Mouse (Mus musculus): ENCODE measurements around the gene Cd300lg. TPM values are rescaled to one million over a fixed set of nuclear protein-coding genes. Genes with fewer than 3 reads are reported as not detected.

Gene Cd300lg
- polyA plus RNA-seq, 1 experiment = 18.3 TPM

DNA sequence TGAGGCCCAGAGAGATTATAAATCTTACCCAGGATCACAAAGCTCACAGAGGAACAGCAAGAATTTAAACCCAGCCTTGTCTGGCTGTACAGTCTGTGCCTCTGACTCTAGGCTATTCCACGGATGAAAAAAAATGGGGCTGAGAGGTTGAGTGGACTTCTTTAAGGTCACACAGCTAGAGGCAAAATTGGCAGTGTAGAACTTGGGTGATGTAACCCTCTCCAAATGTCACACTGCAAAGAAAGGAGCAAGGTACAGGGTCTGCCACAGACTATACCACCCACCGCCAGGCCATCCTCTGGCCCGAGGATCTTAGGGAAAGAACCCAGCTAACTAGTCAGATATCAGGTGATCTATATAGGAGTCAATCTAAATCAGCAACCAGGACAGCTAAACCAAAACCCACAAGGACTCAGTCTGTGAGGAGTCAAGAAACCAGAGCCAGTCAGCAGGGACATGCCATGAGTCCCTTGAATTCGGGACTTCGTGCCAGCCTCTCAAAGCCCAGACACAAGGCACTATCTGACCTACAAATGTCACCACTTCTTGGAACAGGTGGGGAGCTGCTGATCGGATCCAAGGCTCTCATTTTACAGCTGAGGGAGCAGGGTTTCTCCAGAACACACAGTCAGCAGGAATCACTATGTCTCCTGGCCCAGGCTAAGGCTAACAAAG, 17.1 kb upstream of the Cd300lg start:
- no peak overlapping the region for H3K4me3 ChIP-seq (ENCODE audit: control insufficient read depth, insufficient read depth, low read length)
- H3K36me3 ChIP-seq (ENCODE audit: control insufficient read depth, insufficient read depth, low read length) = no peaks in the 10 kb centered on the region
- 92% methylated on average over 6 of the region's 6 CpGs for WGBS
- no peak for DNase-seq
- TF ChIP-seq POLR2A (IDR thresholded peaks at IDR 0.05; ENCODE audit: control insufficient read depth, extremely low read depth, insufficient read depth, low read length, poor library complexity) (no peak), CTCF (IDR thresholded peaks at IDR 0.05; ENCODE audit: borderline replicate concordance, control insufficient read depth, extremely low read depth, insufficient read depth, low read length, poor library complexity) (no peak)
- H3K27me3 ChIP-seq (ENCODE audit: control insufficient read depth, insufficient read depth, low read length) = peaks cover 2% of the 10 kb centered on the region; the same call in 1 of the 2 replicates
- H3K27ac ChIP-seq (ENCODE audit: control insufficient read depth, insufficient read depth, low read length) = no peak overlapping the region
- peaks cover 3% of the 10 kb centered on the region; the same call in 1 of the 2 replicates for H3K4me1 ChIP-seq (replicated peaks; ENCODE audit: control insufficient read depth, insufficient read depth, low read length)

- DNase-seq = no peak
- H3K27me3 ChIP-seq (ENCODE audit: control insufficient read depth, insufficient read depth, low read length) = peaks cover 2% of the 10 kb centered on the region; the same call in 1 of the 2 replicates
- no peak overlapping the region for H3K4me3 ChIP-seq (ENCODE audit: control insufficient read depth, insufficient read depth, low read length)
- H3K27ac ChIP-seq (ENCODE audit: control insufficient read depth, insufficient read depth, low read length) = no peak overlapping the region
- H3K36me3 ChIP-seq (ENCODE audit: control insufficient read depth, insufficient read depth, low read length) = no peaks in the 10 kb centered on the region
- TF ChIP-seq CTCF (IDR thresholded peaks at IDR 0.05; ENCODE audit: borderline replicate concordance, control insufficient read depth, extremely low read depth, insufficient read depth, low read length, poor library complexity) = no peak
- no peak for TF ChIP-seq POLR2A (IDR thresholded peaks at IDR 0.05; ENCODE audit: control insufficient read depth, extremely low read depth, insufficient read depth, low read length, poor library complexity)
- H3K4me1 ChIP-seq (replicated peaks; ENCODE audit: control insufficient read depth, insufficient read depth, low read length) = peaks cover 3% of the 10 kb centered on the region; the same call in 1 of the 2 replicates
- 92% methylated on average over 4 of the region's 4 CpGs for WGBS
Observed at GRCm38 (mm10) chr11:102024875-102025274, 16.4 kb upstream of the Cd300lg start.

DNA sequence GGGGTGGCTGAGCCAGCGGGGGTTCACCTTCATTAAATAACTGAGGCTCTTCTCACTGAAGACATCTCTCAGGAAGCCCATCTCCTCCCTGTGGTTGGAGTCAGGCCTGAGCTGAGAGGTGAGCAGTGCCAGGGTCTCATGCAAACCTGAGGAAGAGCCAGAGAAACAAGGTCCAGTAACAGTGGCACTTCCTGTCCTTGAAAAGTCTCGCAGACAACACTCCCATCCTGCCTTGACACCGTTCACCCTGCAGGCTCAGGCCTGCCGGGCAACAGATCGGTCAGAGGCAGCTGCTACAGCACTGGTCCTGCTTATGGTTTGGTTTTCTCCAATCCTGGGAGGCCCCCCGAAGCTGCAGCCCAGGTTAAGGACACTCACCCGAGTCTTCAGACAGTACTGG, 16.0 kb upstream of the Cd300lg start:
- WGBS = 78% methylated on average over 7 of the region's 7 CpGs
- no peak for DNase-seq
- Histone ChIP-seq H3K27ac (ENCODE audit: control insufficient read depth, insufficient read depth, low read length) (no peak overlapping the region), H3K36me3 (ENCODE audit: control insufficient read depth, insufficient read depth, low read length) (no peaks in the 10 kb centered on the region), H3K27me3 (ENCODE audit: control insufficient read depth, insufficient read depth, low read length) (peaks cover 2% of the 10 kb centered on the region; the same call in 1 of the 2 replicates), H3K4me3 (ENCODE audit: control insufficient read depth, insufficient read depth, low read length) (no peak overlapping the region), H3K4me1 (replicated peaks; ENCODE audit: control insufficient read depth, insufficient read depth, low read length) (peaks cover 3% of the 10 kb centered on the region; the same call in 1 of the 2 replicates)
- TF ChIP-seq CTCF (IDR thresholded peaks at IDR 0.05; ENCODE audit: borderline replicate concordance, control insufficient read depth, extremely low read depth, insufficient read depth, low read length, poor library complexity) (no peak), POLR2A (IDR thresholded peaks at IDR 0.05; ENCODE audit: control insufficient read depth, extremely low read depth, insufficient read depth, low read length, poor library complexity) (no peak)

DNA sequence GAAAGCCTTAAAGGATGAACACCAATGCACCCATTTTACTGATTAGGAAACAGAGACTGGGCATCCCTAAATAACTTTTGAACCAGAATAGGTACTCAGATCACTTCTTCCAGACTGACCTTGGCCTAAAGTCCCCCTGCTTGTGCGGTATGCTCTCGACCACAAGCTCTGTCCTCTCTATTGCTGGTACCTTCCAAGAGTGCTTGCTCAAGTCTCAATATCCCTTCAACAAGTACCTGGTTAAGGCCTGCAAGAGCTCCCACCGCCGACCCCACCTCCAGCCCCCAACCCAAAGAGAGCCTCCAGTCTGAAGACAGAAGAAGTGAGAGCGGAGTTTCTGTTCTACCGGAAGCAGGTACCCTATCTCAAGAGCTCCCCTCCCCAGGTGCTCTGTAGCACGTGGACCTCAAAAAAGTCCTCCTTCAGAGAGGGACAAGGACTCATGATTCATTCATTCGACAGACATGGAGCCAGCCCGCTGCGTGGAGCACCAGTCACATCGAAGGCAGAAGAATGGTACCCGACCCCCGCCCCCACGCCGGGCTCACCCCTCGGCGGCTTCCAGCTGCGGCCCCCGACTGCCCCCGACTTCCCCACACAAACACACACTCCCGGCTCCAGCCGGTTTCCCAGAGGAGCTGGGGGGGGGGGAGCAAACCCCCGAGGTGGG, 15.2 kb upstream of the Cd300lg start:
- WGBS = 11% methylated on average over 23 of the region's 23 CpGs
- TF ChIP-seq CTCF (IDR thresholded peaks at IDR 0.05; ENCODE audit: borderline replicate concordance, control insufficient read depth, extremely low read depth, insufficient read depth, low read length, poor library complexity) (no peak), POLR2A (IDR thresholded peaks at IDR 0.05; ENCODE audit: control insufficient read depth, extremely low read depth, insufficient read depth, low read length, poor library complexity) (no peak)
- H3K27me3 ChIP-seq (ENCODE audit: control insufficient read depth, insufficient read depth, low read length) = peaks cover 2% of the 10 kb centered on the region; the same call in 1 of the 2 replicates
- no peaks in the 10 kb centered on the region for H3K36me3 ChIP-seq (ENCODE audit: control insufficient read depth, insufficient read depth, low read length)
- H3K4me3 ChIP-seq (ENCODE audit: control insufficient read depth, insufficient read depth, low read length) = peak overlapping the region; percentile 28
- H3K27ac ChIP-seq (ENCODE audit: control insufficient read depth, insufficient read depth, low read length) = no peak overlapping the region
- DNase-seq = no peak
- H3K4me1 ChIP-seq (replicated peaks; ENCODE audit: control insufficient read depth, insufficient read depth, low read length) = peaks cover 3% of the 10 kb centered on the region; the same call in 1 of the 2 replicates

DNA sequence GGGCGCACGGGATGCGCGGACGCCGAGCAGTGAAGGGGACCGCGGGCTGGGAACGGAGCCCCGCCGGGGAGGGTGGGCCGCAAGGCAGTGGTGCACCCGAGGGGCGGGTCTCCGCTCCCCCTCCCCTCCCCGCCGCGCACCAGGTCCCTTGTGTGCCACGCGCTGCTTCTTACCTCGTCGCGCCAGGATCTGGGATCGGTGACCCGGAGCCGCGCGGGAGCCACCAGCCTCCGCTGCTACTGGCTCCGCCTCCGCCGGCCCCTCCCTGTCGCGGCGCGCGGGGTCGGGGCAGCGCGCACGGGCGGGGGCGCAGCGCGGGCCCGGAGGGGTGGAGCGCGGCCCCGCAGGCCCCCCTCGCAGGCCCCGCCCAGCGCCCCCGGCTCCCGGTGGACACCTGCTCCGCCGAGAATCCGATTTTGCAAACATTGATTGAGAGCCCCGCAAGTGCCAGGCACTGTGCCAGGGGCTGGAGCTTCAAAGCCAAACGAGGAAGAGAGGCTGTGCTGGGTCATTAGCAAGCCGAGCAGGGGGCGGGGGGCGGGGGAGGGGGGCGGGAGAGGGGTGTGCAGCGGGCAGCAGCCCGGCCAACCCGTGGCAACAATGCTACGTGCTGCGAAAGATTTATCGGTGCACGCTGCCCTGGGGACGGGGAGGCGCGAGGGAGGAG, 14.5 kb upstream of the Cd300lg start:
- H3K36me3 ChIP-seq (ENCODE audit: control insufficient read depth, insufficient read depth, low read length) = no peaks in the 10 kb centered on the region
- no peak overlapping the region for H3K27ac ChIP-seq (ENCODE audit: control insufficient read depth, insufficient read depth, low read length)
- H3K4me1 ChIP-seq (replicated peaks; ENCODE audit: control insufficient read depth, insufficient read depth, low read length) = peaks cover 3% of the 10 kb centered on the region; the same call in 1 of the 2 replicates
- DNase-seq = peak; percentile 26
- no peak for TF ChIP-seq CTCF (IDR thresholded peaks at IDR 0.05; ENCODE audit: borderline replicate concordance, control insufficient read depth, extremely low read depth, insufficient read depth, low read length, poor library complexity)
- no peak for TF ChIP-seq POLR2A (IDR thresholded peaks at IDR 0.05; ENCODE audit: control insufficient read depth, extremely low read depth, insufficient read depth, low read length, poor library complexity)
- 1% methylated on average over 63 of the region's 73 CpGs for WGBS
- H3K4me3 ChIP-seq (ENCODE audit: control insufficient read depth, insufficient read depth, low read length) = peak overlapping the region; percentile 28
- H3K27me3 ChIP-seq (ENCODE audit: control insufficient read depth, insufficient read depth, low read length) = peaks cover 2% of the 10 kb centered on the region; the same call in 1 of the 2 replicates

DNA sequence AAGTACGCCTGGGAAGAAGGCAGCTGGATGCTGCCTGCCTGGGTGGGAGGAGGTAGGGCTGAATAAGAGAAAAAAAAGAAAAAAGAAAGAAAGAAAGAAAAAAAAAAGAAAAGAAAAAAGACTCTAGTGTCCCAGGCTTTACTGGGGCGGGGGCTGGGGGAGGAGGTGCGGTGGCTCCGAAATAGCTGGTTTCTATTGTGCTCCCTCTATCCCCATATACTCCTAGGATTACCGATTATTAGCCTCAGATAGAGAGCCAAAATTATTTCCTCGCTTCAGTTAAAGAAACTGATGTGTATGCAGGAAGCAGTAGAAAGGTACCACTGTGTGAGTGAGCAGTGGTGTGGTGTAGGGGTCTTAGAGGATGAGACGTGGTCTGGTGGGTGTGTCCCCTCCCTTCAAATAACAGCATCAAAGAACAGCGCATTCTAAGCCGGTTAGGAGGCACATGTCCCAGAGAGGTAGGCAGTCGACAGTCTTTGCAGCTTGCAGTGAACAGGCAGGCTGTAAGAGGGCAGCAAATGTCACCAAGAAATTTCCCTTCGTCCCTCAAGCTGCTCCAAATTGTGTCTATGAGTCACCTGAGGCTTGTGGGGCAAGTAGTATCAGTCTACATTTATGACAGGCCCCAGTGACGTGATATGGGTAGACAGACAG, 13.8 kb upstream of the Cd300lg start:
- peaks cover 3% of the 10 kb centered on the region; the same call in 1 of the 2 replicates for H3K4me1 ChIP-seq (replicated peaks; ENCODE audit: control insufficient read depth, insufficient read depth, low read length)
- 13% methylated on average over 12 of the region's 12 CpGs for WGBS
- no peak overlapping the region for H3K4me3 ChIP-seq (ENCODE audit: control insufficient read depth, insufficient read depth, low read length)
- no peaks in the 10 kb centered on the region for H3K36me3 ChIP-seq (ENCODE audit: control insufficient read depth, insufficient read depth, low read length)
- H3K27me3 ChIP-seq (ENCODE audit: control insufficient read depth, insufficient read depth, low read length) = peaks cover 2% of the 10 kb centered on the region; the same call in 1 of the 2 replicates
- DNase-seq = no peak
- H3K27ac ChIP-seq (ENCODE audit: control insufficient read depth, insufficient read depth, low read length) = no peak overlapping the region
- TF ChIP-seq POLR2A (IDR thresholded peaks at IDR 0.05; ENCODE audit: control insufficient read depth, extremely low read depth, insufficient read depth, low read length, poor library complexity) = no peak
- TF ChIP-seq CTCF (IDR thresholded peaks at IDR 0.05; ENCODE audit: borderline replicate concordance, control insufficient read depth, extremely low read depth, insufficient read depth, low read length, poor library complexity) = no peak
